Mouse (Mus musculus): ENCODE measurements around the gene Gm10322. TPM values are rescaled to one million over a fixed set of nuclear protein-coding genes. Genes with fewer than 3 reads are reported as not detected.

The Gm10322 gene
- total RNA-seq (2021) = not detected

GRCm38 (mm10) chr10:59615981-59616520, at the start of gene Gm10322:
Gene Gm10322 (plus strand): TSS chr10:59616063.
- DNase-seq (ENCODE audit: extremely low spot score in 1 of 2, low spot score in 2 of 2) = peak in 1 of 2 experiments; percentile 86
- intact Hi-C loops (cut with DNase I) = loop anchor here (5.0 to 10.0 kb wide), 3 partner anchors 86 to 229 kb away; partner anchors contain the start of gene Micu1

- peak in 1 of 2 experiments; percentile 53 for DNase-seq (ENCODE audit: extremely low spot score in 1 of 2, low spot score in 2 of 2)
- intact Hi-C loops (cut with DNase I) = no loop called here
These were observed 48.9 kb upstream of the Gm10322 start for GRCm38 (mm10) chr10:59566968-59567367.

GRCm38 (mm10) chr10:59568665-59569480, 47.0 kb upstream of the Gm10322 start:
- no peak for DNase-seq (ENCODE audit: extremely low spot score in 1 of 2, low spot score in 2 of 2)
- intact Hi-C loops (cut with DNase I) = no loop called here

- intact Hi-C loops (cut with DNase I) = no loop called here
- DNase-seq (ENCODE audit: extremely low spot score in 1 of 2, low spot score in 2 of 2) = no peak
These were observed 46.4 kb upstream of the Gm10322 start for GRCm38 (mm10) chr10:59569481-59569869.

- no peak for DNase-seq (ENCODE audit: extremely low spot score in 1 of 2, low spot score in 2 of 2)
- intact Hi-C loops (cut with DNase I) = no loop called here
These were observed 45.5 kb upstream of the Gm10322 start for GRCm38 (mm10) chr10:59570360-59570759.

- intact Hi-C loops (cut with DNase I) = no loop called here
- DNase-seq (ENCODE audit: extremely low spot score in 1 of 2, low spot score in 2 of 2) = no peak
These were observed 45.1 kb upstream of the Gm10322 start for GRCm38 (mm10) chr10:59570780-59571179.

- intact Hi-C loops (cut with DNase I) = no loop called here
These were observed 44.6 kb upstream of the Gm10322 start for GRCm38 (mm10) chr10:59571273-59571672.

GRCm38 (mm10) chr10:59571964-59572363, 43.9 kb upstream of the Gm10322 start:
- no peak for DNase-seq (ENCODE audit: extremely low spot score in 1 of 2, low spot score in 2 of 2)
- intact Hi-C loops (cut with DNase I) = no loop called here

More at GRCm38 (mm10) chr10:59571273-59571672, 44.6 kb upstream of the Gm10322 start:
- no peak for DNase-seq (ENCODE audit: extremely low spot score in 1 of 2, low spot score in 2 of 2)

GRCm38 (mm10) chr10:59576305-59576704, 39.6 kb upstream of the Gm10322 start:
- no peak for DNase-seq (ENCODE audit: extremely low spot score in 1 of 2, low spot score in 2 of 2)
- intact Hi-C loops (cut with DNase I) = no loop called here

GRCm38 (mm10) chr10:59577871-59578801, 37.7 kb upstream of the Gm10322 start:
- intact Hi-C loops (cut with DNase I) = no loop called here
- DNase-seq (ENCODE audit: extremely low spot score in 1 of 2, low spot score in 2 of 2) = no peak

- no peak for DNase-seq (ENCODE audit: extremely low spot score in 1 of 2, low spot score in 2 of 2)
- intact Hi-C loops (cut with DNase I) = no loop called here
These were observed 36.2 kb upstream of the Gm10322 start for GRCm38 (mm10) chr10:59579645-59580044.

GRCm38 (mm10) chr10:59580593-59581149, 35.2 kb upstream of the Gm10322 start:
- intact Hi-C loops (cut with DNase I) = no loop called here

GRCm38 (mm10) chr10:59581826-59582543, 33.9 kb upstream of the Gm10322 start:
- no peak for DNase-seq (ENCODE audit: extremely low spot score in 1 of 2, low spot score in 2 of 2)
- intact Hi-C loops (cut with DNase I) = no loop called here

More at GRCm38 (mm10) chr10:59580593-59581149, 35.2 kb upstream of the Gm10322 start:
- no peak for DNase-seq (ENCODE audit: extremely low spot score in 1 of 2, low spot score in 2 of 2)

GRCm38 (mm10) chr10:59585621-59586020, 30.2 kb upstream of the Gm10322 start:
- intact Hi-C loops (cut with DNase I) = no loop called here
- no peak for DNase-seq (ENCODE audit: extremely low spot score in 1 of 2, low spot score in 2 of 2)

- DNase-seq (ENCODE audit: extremely low spot score in 1 of 2, low spot score in 2 of 2) = no peak
- intact Hi-C loops (cut with DNase I) = no loop called here
These were observed 29.0 kb upstream of the Gm10322 start for GRCm38 (mm10) chr10:59586821-59587220.

GRCm38 (mm10) chr10:59588135-59588534, 27.7 kb upstream of the Gm10322 start:
- intact Hi-C loops (cut with DNase I) = no loop called here
- no peak for DNase-seq (ENCODE audit: extremely low spot score in 1 of 2, low spot score in 2 of 2)

GRCm38 (mm10) chr10:59589420-59589819, 26.4 kb upstream of the Gm10322 start:
- intact Hi-C loops (cut with DNase I) = no loop called here
- DNase-seq (ENCODE audit: extremely low spot score in 1 of 2, low spot score in 2 of 2) = no peak

GRCm38 (mm10) chr10:59589856-59590255, 26.0 kb upstream of the Gm10322 start:
- DNase-seq (ENCODE audit: extremely low spot score in 1 of 2, low spot score in 2 of 2) = no peak
- intact Hi-C loops (cut with DNase I) = no loop called here
